In the genomic region with DNA sequence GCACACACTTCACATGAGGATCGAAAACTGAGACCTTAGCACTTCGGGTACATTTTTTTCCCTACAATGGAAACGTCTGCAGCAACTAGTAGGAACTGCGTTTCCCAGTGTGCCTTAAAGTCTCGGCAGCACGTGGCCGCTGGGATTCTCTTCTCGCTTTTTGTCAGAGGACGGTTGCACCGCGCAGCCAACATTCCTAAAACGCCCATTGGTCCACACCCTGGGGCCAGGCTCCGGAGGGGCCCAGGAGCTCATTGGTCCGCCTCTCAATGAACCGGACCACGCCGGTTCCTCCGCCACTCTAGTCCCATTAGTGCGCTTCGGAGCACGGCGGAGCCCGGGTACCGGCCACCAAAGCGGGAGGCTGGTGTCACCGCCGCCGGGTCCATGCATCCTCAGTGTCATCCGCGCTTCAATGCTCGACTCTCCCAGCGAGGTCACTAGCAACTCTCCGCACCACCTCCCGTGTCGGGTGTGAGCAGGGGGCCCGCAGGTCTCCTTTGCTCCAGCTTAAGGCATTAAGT, we compare ENCODE assay signal across 8 mouse cellular contexts. TPM values are rescaled to one million over a fixed set of nuclear protein-coding genes. Genes with fewer than 3 reads are reported as not detected.
A peak's percentile ranks its signal among the peaks of the same experiment; 100 is the strongest.
DNase-seq lines count a peak whose midpoint lies in the region; ATAC-seq and TF ChIP-seq lines count a peak whose summit lies in the region.

No protein-coding gene starts in this region.

- H3K36me3 ChIP-seq in heart, embryonic 13.5 days = no peaks in the 10 kb centered on the region
- H3K36me3 ChIP-seq in liver, embryonic 11.5 days (ENCODE audit: control insufficient read depth, insufficient read depth, low read length) = peaks cover 6% of the 10 kb centered on the region; the same call in 1 of the 2 replicates
- no peaks in the 10 kb centered on the region for H3K36me3 ChIP-seq in myocyte (ENCODE audit: control insufficient read depth, insufficient read depth)
- no peaks in the 10 kb centered on the region for H3K36me3 ChIP-seq in stomach, embryonic 14.5 days (ENCODE audit: control insufficient read depth, insufficient read depth, low read length)

- H3K4me1 ChIP-seq in brown adipose tissue, adult 24 weeks (ENCODE audit: control insufficient read depth, insufficient read depth, insufficient read length, low read length) = no peaks in the 10 kb centered on the region
- peaks cover 40% of the 10 kb centered on the region for H3K4me1 ChIP-seq in heart, embryonic 13.5 days
- peaks cover 29% of the 10 kb centered on the region for H3K4me1 ChIP-seq in liver, embryonic 11.5 days (replicated peaks; ENCODE audit: control insufficient read depth, insufficient read depth, low read length)
- H3K4me1 ChIP-seq in stomach, embryonic 14.5 days (ENCODE audit: control insufficient read depth, insufficient read depth, low read length) = peaks cover 18% of the 10 kb centered on the region; the same call in 1 of the 2 replicates

- under 1% methylated on average over 36 of the region's 36 CpGs for WGBS in heart, embryonic 13.5 days
- WGBS in liver, embryonic 11.5 days = under 1% methylated on average over 36 of the region's 36 CpGs
- under 1% methylated on average over 36 of the region's 36 CpGs for WGBS in stomach, embryonic 14.5 days

- H3K27ac ChIP-seq in brown adipose tissue, adult 24 weeks (replicated peaks; ENCODE audit: low read depth, low read length) = no peak overlapping the region
- H3K27ac ChIP-seq in heart, embryonic 13.5 days (replicated peaks) = peak overlapping the region; percentile 94
- H3K27ac ChIP-seq in liver, embryonic 11.5 days (ENCODE audit: low read depth, low read length) = peak overlapping the region; percentile 95
- peak overlapping the region; percentile 95 for H3K27ac ChIP-seq in stomach, embryonic 14.5 days (ENCODE audit: low read length)

- H3K4me2 ChIP-seq in heart, embryonic 13.5 days = peak overlapping the region; percentile 80
- peak overlapping the region; percentile 94 for H3K4me2 ChIP-seq in liver, embryonic 11.5 days
- H3K4me2 ChIP-seq in myocyte (ENCODE audit: low read depth) = peak overlapping the region; percentile 84
- peak overlapping the region; percentile 62 for H3K4me2 ChIP-seq in stomach, embryonic 14.5 days (replicated peaks; ENCODE audit: low read depth, low read length)

- TF ChIP-seq POLR2A in myocyte (IDR thresholded peaks at IDR 0.05; ENCODE audit: insufficient read length, low read depth) = peak; percentile 94

- peaks cover 54% of the 10 kb centered on the region for H3K79me2 ChIP-seq in myocyte (ENCODE audit: control insufficient read depth, insufficient read depth)

- H3ac ChIP-seq in myocyte (ENCODE audit: control insufficient read depth, insufficient read length) = peak overlapping the region; percentile 97

- peak; percentile 8 for ATAC-seq in CD4-positive, CD25-positive, alpha-beta regulatory T cell, adult 4 months
- peak; percentile 85 for ATAC-seq in erythroid progenitor cell, adult 5-6 weeks (replicated peaks; ENCODE audit: low FRiP score, poor library complexity, severe bottlenecking)
- peak; percentile 73 for ATAC-seq in heart, embryonic 13.5 days (ENCODE audit: extremely low read depth, insufficient number of reproducible peaks, low FRiP score, low TSS enrichment)
- peak; percentile 83 for ATAC-seq in liver, embryonic 11.5 days (replicated peaks; ENCODE audit: low FRiP score)
- ATAC-seq in stomach, embryonic 14.5 days (ENCODE audit: insufficient number of reproducible peaks, insufficient read depth, low FRiP score, low read depth) = peak; percentile 89

- no peaks in the 10 kb centered on the region for H3K27me3 ChIP-seq in heart, embryonic 13.5 days (replicated peaks)
- H3K27me3 ChIP-seq in liver, embryonic 11.5 days (replicated peaks; ENCODE audit: control insufficient read depth, insufficient read depth, low read length) = no peaks in the 10 kb centered on the region
- H3K27me3 ChIP-seq in myocyte (ENCODE audit: control insufficient read depth, insufficient read depth, insufficient read length) = no peaks in the 10 kb centered on the region
- no peaks in the 10 kb centered on the region for H3K27me3 ChIP-seq in stomach, embryonic 14.5 days (ENCODE audit: control insufficient read depth, insufficient read depth, low read length)

- no peaks in the 10 kb centered on the region for H3K9me3 ChIP-seq in heart, embryonic 13.5 days
- H3K9me3 ChIP-seq in liver, embryonic 11.5 days (ENCODE audit: control insufficient read depth, low read length) = no peaks in the 10 kb centered on the region
- H3K9me3 ChIP-seq in stomach, embryonic 14.5 days (ENCODE audit: control insufficient read depth, low read depth, low read length) = no peaks in the 10 kb centered on the region

- peak overlapping the region; percentile 76 for H3K4me3 ChIP-seq in brown adipose tissue, adult 24 weeks (ENCODE audit: insufficient read depth, low read depth, low read length)
- peak overlapping the region; percentile 71 for H3K4me3 ChIP-seq in heart, embryonic 13.5 days
- peak overlapping the region; percentile 94 for H3K4me3 ChIP-seq in liver, embryonic 11.5 days (ENCODE audit: low read depth, low read length)
- peak overlapping the region; percentile 82 for H3K4me3 ChIP-seq in myocyte
- peak overlapping the region; percentile 92 for H3K4me3 ChIP-seq in stomach, embryonic 14.5 days (ENCODE audit: low read depth, low read length)

- DNase-seq in kidney, postnatal 10 days = peak; percentile 88
- peak; percentile 85 for DNase-seq in liver, embryonic 11.5 days (ENCODE audit: low spot score)

- peak overlapping the region; percentile 94 for H3K9ac ChIP-seq in heart, embryonic 13.5 days
- peak overlapping the region; percentile 99 for H3K9ac ChIP-seq in liver, embryonic 11.5 days (ENCODE audit: low read depth, low read length)
- peak overlapping the region; percentile 95 for H3K9ac ChIP-seq in stomach, embryonic 14.5 days (replicated peaks; ENCODE audit: low read depth, low read length)

TF ChIP-seq in myocyte, 11 proteins besides CTCF, POLR2A, EP300 and RAD21 (continues in another document):
- TF ChIP-seq TCF3 (IDR thresholded peaks at IDR 0.05; ENCODE audit: insufficient read length, low read depth) (no peak), MAX (IDR thresholded peaks at IDR 0.05; ENCODE audit: low read depth) (peak; percentile 95), MYOG (IDR thresholded peaks at IDR 0.05; ENCODE audit: control insufficient read depth in 1 of 3, insufficient read depth in 1 of 3, insufficient read length in 2 of 3, low read depth in 2 of 3) (no peak), MYOD1 (IDR thresholded peaks at IDR 0.05; ENCODE audit: control insufficient read depth in 1 of 3, insufficient read length in 2 of 3, low read depth in 2 of 3) (no peak), POLR2AphosphoS2 (IDR thresholded peaks at IDR 0.05; ENCODE audit: insufficient read length, low read depth) (peak; percentile 94), E2F4 (IDR thresholded peaks at IDR 0.05; ENCODE audit: insufficient read depth) (peak; percentile 11)

RNA-seq across cellular contexts. Expression of a gene that starts 1.3 kb away (rescaled TPM):
- polyA plus RNA-seq in CD4-positive, CD25-positive, alpha-beta regulatory T cell, adult 4 months (2017; shearing (Covaris generic)) = 10 to 100 TPM; 59.6 to 85.7 TPM
- polyA plus RNA-seq in brown adipose tissue, adult 24 weeks (2012; ENCODE audit: insufficient read depth, insufficient read length, missing spikeins) = 25.7 and 31.6 TPM in 2 replicates
- total RNA-seq in erythroid progenitor cell, adult 5-6 weeks (2015; ENCODE audit: low replicate concordance) = 80.7 and 121 TPM in 2 replicates
- 79.4 and 101 TPM in 2 replicates for total RNA-seq in erythroid progenitor cell, adult 5-6 weeks (2017; ENCODE audit: low replicate concordance)
- polyA plus RNA-seq in heart, embryonic 13.5 days (2015; fragmentation: Nextera tagmentation; extraction: Ambion mirVana) = 37.9 and 40.5 TPM in 2 replicates
- 130 and 136 TPM in 2 replicates for polyA plus RNA-seq in liver, embryonic 11.5 days (2014; fragmentation: Nextera tagmentation; extraction: Ambion mirVana)
- 34.0 TPM for polyA plus RNA-seq in myocyte (2012; fragmentation: generic; extraction: Trizol)
- polyA plus RNA-seq in stomach, embryonic 14.5 days (2014; fragmentation: Nextera tagmentation; extraction: Ambion mirVana) = 84.4 and 85.2 TPM in 2 replicates

RNA-seq across cellular contexts. Expression of a gene that starts 38.7 kb away (rescaled TPM):
- polyA plus RNA-seq in CD4-positive, CD25-positive, alpha-beta regulatory T cell, adult 4 months (2017; shearing (Covaris generic)) = 10 to 100 TPM; 11.4 to 18.3 TPM
- 4.3 and 6.8 TPM in 2 replicates for polyA plus RNA-seq in brown adipose tissue, adult 24 weeks (2012; ENCODE audit: insufficient read depth, insufficient read length, missing spikeins)
- 31.4 and 36.9 TPM in 2 replicates for total RNA-seq in erythroid progenitor cell, adult 5-6 weeks (2015; ENCODE audit: low replicate concordance)
- total RNA-seq in erythroid progenitor cell, adult 5-6 weeks (2017; ENCODE audit: low replicate concordance) = 30.5 and 34.6 TPM in 2 replicates
- 5.6 and 6.1 TPM in 2 replicates for polyA plus RNA-seq in heart, embryonic 13.5 days (2015; fragmentation: Nextera tagmentation; extraction: Ambion mirVana)
- 4.4 and 4.6 TPM in 2 replicates for polyA plus RNA-seq in liver, embryonic 11.5 days (2014; fragmentation: Nextera tagmentation; extraction: Ambion mirVana)
- polyA plus RNA-seq in myocyte (2012; fragmentation: generic; extraction: Trizol) = 5.3 TPM
- 11.1 and 11.9 TPM in 2 replicates for polyA plus RNA-seq in stomach, embryonic 14.5 days (2014; fragmentation: Nextera tagmentation; extraction: Ambion mirVana)

RNA-seq across cellular contexts. Expression of a gene that starts 42.8 kb away (rescaled TPM):
- polyA plus RNA-seq in CD4-positive, CD25-positive, alpha-beta regulatory T cell, adult 4 months (2017; shearing (Covaris generic)) = 100 to 1,000 TPM; 116 to 128 TPM
- polyA plus RNA-seq in brown adipose tissue, adult 24 weeks (2012; ENCODE audit: insufficient read depth, insufficient read length, missing spikeins) = 57.3 and 70.6 TPM in 2 replicates
- 14.3 and 19.8 TPM in 2 replicates for total RNA-seq in erythroid progenitor cell, adult 5-6 weeks (2015; ENCODE audit: low replicate concordance)
- total RNA-seq in erythroid progenitor cell, adult 5-6 weeks (2017; ENCODE audit: low replicate concordance) = 7.4 and 38.7 TPM in 2 replicates
- 73.8 and 78.4 TPM in 2 replicates for polyA plus RNA-seq in heart, embryonic 13.5 days (2015; fragmentation: Nextera tagmentation; extraction: Ambion mirVana)
- 89.0 and 117 TPM in 2 replicates for polyA plus RNA-seq in liver, embryonic 11.5 days (2014; fragmentation: Nextera tagmentation; extraction: Ambion mirVana)
- polyA plus RNA-seq in myocyte (2012; fragmentation: generic; extraction: Trizol) = 24.5 TPM
- polyA plus RNA-seq in stomach, embryonic 14.5 days (2014; fragmentation: Nextera tagmentation; extraction: Ambion mirVana) = 95.6 and 101 TPM in 2 replicates

RNA-seq across cellular contexts. Expression of a gene that starts 53.9 kb away (rescaled TPM):
- polyA plus RNA-seq in CD4-positive, CD25-positive, alpha-beta regulatory T cell, adult 4 months (2017; shearing (Covaris generic)) = 10 to 100 TPM; 59.7 to 68.8 TPM
- polyA plus RNA-seq in brown adipose tissue, adult 24 weeks (2012; ENCODE audit: insufficient read depth, insufficient read length, missing spikeins) = 29.1 and 31.1 TPM in 2 replicates
- total RNA-seq in erythroid progenitor cell, adult 5-6 weeks (2015; ENCODE audit: low replicate concordance) = 13.0 and 15.5 TPM in 2 replicates
- 18.4 and 19.4 TPM in 2 replicates for total RNA-seq in erythroid progenitor cell, adult 5-6 weeks (2017; ENCODE audit: low replicate concordance)
- polyA plus RNA-seq in heart, embryonic 13.5 days (2015; fragmentation: Nextera tagmentation; extraction: Ambion mirVana) = 42.6 and 45.6 TPM in 2 replicates
- polyA plus RNA-seq in liver, embryonic 11.5 days (2014; fragmentation: Nextera tagmentation; extraction: Ambion mirVana) = 109 and 113 TPM in 2 replicates
- polyA plus RNA-seq in myocyte (2012; fragmentation: generic; extraction: Trizol) = 22.3 TPM
- polyA plus RNA-seq in stomach, embryonic 14.5 days (2014; fragmentation: Nextera tagmentation; extraction: Ambion mirVana) = 54.3 and 57.5 TPM in 2 replicates

Comparison
In these comparisons a context has a peak if more than half of its experiments do, and no peak if none do; other contexts are left out.
1. ATAC-seq: peak in every context shown above with its lines; median percentile 89 in stomach, embryonic 14.5 days; 85 in erythroid progenitor cell, adult 5-6 weeks; 83 in liver, embryonic 11.5 days; 73 in heart, embryonic 13.5 days; 8 in CD4-positive, CD25-positive, alpha-beta regulatory T cell, adult 4 months.